Mouse (Mus musculus): ENCODE data around the gene Proser3.

Proser3 gene

DNA sequence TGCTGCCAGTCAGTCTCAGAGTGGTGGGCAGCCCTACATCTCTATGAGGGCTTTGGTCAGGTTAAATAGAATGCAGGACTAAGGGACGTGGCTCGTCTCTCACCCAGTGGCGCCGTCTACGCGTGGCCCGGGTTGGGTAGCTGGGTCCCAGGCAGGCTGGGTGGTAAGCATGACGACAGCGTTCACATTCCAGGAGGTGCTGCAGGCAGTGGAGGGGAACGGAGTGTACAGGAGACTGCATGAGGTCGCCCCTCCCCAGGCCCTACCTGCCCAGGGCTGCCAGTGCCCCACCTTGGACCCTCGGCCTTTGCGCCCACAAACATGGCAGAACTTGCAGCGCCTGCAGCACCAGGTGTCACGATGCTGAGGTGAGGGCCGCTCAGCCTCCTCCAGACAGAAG is 29.4 kb upstream of the Proser3 start:
- CTCF ChIA-PET: no interaction called here

DNA sequence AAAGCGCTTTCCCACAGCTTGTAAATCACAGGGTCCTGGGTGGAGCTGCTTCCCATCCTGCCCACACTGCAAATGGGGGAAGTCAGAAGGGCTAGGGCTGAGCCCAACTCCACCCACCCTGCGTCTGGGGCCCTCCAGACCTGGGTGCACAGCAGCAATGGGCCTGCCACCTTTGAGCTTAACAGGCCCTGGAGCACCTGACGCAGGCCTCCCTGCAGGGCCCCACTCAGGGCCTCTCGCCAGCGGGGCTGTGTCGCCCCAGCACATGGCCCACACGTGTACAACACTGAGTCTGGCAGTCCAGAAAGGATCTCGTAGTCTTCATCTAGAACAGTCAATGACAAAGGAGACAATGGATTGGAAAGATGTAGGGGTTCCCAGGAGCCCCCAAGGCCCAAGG is 27.9 kb upstream of the Proser3 start:
- CTCF ChIA-PET: no interaction called here

- CTCF ChIA-PET: no interaction called here
Measured at GRCm38 (mm10) chr7:30572969-30573368, 20.9 kb upstream of the Proser3 start.

- CTCF ChIA-PET: interaction anchor here (0.5 kb wide), 1 partner anchor 173 kb away, joined by 3 read pairs; no protein-coding TSS in a partner anchor
Measured at GRCm38 (mm10) chr7:30572389-30572788, 20.3 kb upstream of the Proser3 start.

- CTCF ChIA-PET: interaction anchor here (0.5 to 0.6 kb wide), 2 partner anchors 101 to 435 kb away, joined by 3 to 4 read pairs; no protein-coding TSS in a partner anchor
Measured at GRCm38 (mm10) chr7:30567555-30567954, 15.5 kb upstream of the Proser3 start.

DNA sequence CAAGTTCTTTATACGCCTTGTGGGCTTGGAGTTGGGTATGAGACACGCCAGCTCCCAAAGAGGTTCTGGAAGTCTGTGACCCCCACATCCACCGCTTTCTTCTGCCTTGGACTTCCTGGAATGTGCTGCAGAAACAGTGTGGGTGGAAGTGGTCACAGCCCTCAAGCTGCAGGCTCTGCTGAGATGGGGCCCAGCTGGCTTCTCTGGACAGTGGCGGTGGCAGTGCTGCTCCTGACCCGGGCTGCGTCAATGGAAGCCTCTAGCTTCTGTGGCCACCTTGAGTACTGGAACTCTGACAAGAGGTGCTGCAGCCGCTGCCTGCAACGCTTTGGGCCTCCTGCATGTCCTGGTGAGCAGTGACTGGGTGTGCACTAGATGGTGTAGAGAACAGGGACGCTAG is 13.9 kb upstream of the Proser3 start:
- CTCF ChIA-PET: no interaction called here

GRCm38 (mm10) chr7:30564970-30565571 is 13.0 kb upstream of the Proser3 start, which contains the start of gene Igflr1:
TSS of gene Igflr1 (plus strand) at chr7:30565427.
- CTCF ChIA-PET: no interaction called here

DNA sequence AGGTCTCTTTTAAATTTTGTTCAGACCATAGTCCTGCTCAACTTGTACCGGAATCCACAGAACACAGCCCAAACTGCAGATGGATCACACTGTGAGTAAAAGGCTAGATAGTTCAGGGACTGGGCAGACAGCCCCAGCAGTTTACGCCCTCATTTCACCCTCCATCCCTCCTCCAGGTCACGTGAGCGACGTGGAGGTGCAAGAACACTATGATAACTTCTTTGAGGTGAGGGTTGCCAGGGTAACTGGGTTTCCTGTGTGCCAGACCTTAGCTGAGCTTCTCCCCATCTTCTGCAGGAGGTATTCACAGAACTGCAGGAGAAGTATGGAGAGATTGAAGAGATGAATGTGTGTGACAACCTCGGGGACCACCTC is 11.8 kb upstream of the Proser3 start:
- CTCF ChIA-PET: no interaction called here

DNA sequence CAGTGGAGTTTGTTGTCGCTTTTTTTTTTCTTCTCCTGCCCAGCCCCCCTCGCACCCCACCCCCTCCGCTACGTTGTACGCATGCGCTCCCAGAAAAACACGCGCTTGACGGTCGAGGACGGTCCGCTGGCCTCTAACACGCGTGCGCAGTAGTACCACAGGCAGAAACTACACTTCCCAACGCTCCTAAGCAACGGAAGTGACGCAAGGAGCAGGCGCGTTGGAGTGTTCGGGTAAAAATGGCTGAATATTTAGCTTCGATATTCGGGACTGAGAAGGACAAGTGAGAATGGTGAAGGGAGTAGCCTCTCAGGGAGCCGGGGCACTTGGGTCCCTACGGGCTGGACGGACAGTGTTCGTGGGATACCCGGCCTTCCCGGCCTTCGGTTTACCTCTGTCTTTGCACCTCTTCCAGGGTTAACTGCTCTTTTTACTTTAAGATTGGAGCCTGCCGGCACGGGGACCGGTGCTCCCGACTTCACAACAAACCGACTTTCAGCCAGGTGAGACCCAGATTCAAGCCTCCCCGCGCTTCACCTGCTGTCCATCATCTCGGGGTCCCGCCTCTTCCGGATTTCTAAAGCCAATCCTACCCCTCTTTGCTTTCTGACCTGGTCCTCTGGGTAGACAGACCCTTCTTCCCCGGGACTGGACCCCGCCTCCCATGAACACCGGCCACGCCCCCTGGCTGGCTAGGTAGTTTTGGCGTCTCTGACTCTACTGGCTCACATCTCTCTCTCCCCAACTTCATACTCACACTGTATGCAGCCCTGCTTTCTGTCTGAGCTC is 11.2 kb upstream of the Proser3 start, which contains the start of the genes U2af1l4, Gm49396 and Psenen:
Gene U2af1l4, plus strand, starts transcription at position 185 of the 789 bp plus-strand sequence.
Gene Gm49396, plus strand, starts transcription at position 228 of the 789 bp plus-strand sequence.
Gene Psenen, minus strand, starts transcription at position 511 of the 789 bp plus-strand sequence.
- CTCF ChIA-PET: interaction anchor here (0.7 kb wide), 1 partner anchor 29 kb away, joined by 5 read pairs; no protein-coding TSS in a partner anchor

DNA sequence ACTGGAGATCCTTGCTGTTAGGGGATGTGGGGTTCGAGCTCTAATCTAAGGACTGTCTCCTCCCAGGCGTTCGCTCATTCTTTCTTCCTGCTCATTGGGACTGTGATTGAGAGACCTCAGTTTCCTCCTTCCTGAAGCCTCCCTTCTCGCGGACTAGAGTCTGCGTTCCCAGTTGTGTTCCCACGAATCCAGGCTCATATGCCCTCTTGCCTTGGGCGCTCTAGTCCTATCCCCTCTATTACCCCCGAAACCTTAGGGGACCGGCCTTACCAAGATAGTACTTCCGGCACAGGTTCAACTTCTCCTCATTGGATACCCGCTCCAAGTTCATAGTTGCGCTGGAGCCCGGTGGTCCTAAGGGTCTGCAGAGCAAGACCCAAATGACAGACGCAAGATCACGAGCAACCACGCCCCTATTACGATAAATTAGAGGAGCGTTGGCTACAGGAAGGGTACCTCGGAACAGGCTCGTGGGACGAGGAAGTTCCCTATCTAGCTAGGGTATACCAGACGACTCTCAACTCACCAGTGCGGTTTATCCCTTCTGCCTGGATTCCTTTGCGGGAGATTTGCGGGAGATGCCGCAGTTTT is 10.5 kb upstream of the Proser3 start:
- CTCF ChIA-PET: interaction anchor here (0.7 kb wide), 4 partner anchors 30 to 212 kb away, joined by 5 to 15 read pairs (median 10); no protein-coding TSS in a partner anchor

GRCm38 (mm10) chr7:30560296-30560695 is 8.2 kb upstream of the Proser3 start:
- CTCF ChIA-PET: no interaction called here

GRCm38 (mm10) chr7:30559443-30559954 is 7.4 kb upstream of the Proser3 start, which contains the start of gene Lin37:
TSS of gene Lin37 (minus strand) at chr7:30559838.
- CTCF ChIA-PET: no interaction called here

GRCm38 (mm10) chr7:30558656-30559442 is 6.8 kb upstream of the Proser3 start:
- CTCF ChIA-PET: no interaction called here

GRCm38 (mm10) chr7:30557901-30558514 is 5.9 kb upstream of the Proser3 start:
- CTCF ChIA-PET: no interaction called here

- CTCF ChIA-PET: no interaction called here
Measured at GRCm38 (mm10) chr7:30556894-30557536, 4.9 kb upstream of the Proser3 start.

DNA sequence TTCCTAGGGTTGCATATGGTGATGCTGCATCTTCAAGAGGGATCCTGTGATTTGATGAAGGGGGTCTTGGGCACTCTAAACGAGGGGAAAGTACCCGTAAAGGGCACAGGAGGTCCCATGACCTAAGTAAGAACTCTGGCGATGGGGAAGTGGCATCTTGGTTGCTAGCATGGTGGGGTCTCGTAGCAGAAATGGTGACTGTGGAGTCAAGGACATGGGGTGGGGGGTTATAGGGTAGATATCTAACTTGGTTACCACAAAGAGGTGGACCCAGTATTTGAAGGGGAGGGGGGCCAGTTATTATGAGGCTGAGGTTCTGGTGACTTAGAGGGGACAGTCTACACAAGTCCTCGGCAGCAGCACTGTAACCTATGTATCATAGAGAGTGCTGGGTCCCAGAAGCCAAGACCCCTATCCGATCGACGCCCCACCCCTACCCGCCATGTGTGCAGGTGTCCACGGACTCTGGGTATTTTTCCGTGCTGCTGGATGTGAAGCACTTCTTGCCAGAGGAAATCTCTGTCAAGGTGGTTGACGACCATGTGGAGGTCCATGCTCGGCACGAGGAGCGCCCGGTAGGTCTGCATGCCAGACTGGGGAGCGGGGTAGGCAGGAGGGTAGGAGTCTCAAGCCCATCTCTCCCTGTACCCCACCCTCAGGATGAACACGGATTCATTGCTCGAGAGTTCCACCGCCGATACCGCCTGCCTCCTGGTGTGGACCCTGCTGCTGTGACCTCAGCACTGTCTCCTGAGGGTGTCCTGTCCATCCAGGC is 1.9 kb upstream of the Proser3 start:
- CTCF ChIA-PET: no interaction called here

GRCm38 (mm10) chr7:30553021-30553589 is 1.0 kb upstream of the Proser3 start:
- CTCF ChIA-PET: no interaction called here

DNA sequence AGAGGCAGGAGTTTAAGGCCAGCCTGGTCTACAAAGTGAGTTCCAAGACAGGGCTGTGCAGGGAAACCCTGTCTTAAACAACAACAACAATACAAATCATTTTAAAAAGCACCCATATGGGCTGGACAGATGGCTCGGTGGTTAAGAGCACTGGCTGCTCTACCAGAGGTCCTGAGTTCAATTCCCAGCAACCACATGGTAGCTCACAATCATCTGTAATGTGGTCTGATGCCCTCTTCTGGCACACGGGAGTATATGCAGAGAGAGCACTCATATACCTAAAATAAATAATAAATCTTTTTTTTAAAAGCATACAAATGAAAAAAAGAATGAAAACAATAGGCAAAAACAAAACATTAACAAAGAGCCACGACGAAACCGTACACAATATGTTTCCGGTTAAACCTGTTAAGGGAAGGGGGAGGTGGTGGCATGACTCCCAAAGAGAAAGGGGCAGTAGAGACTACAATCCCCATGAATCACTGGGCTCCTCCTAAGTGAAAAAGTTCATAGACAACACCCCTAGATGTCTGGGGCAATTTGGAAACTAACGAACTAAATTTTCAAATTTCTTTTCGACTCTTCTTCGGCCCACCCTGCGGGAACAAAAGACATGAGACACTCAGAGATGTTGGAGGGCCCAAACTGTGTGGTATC is 526 bp downstream of the Proser3 start:
- CTCF ChIA-PET: interaction anchor here (0.6 kb wide), 1 partner anchor 204 kb away, joined by 4 read pairs; no protein-coding TSS in a partner anchor

- CTCF ChIA-PET: interaction anchor here (0.6 kb wide), 1 partner anchor 203 kb away, joined by 4 read pairs; no protein-coding TSS in a partner anchor
Measured at GRCm38 (mm10) chr7:30550603-30551002, 1.5 kb downstream of the Proser3 start.

Measured in spleen, embryonic (tissue).